Mouse (Mus musculus): Measurements from ENCODE around the gene Galr3. TPM values are rescaled to one million over a fixed set of nuclear protein-coding genes. Genes with fewer than 3 reads are reported as not detected.

The Galr3 gene
- total and polyA plus RNA-seq, 3 experiments, result 2.6 to 4.5 TPM; not detected in 1

- no peaks in the 10 kb centered on the region for H3K79me2 ChIP-seq (ENCODE audit: control insufficient read depth, insufficient read depth, low read length, poor library complexity)
- H3K9ac ChIP-seq (ENCODE audit: control insufficient read depth, low read depth, low read length, poor library complexity, severe bottlenecking), result no peak overlapping the region
- H3K4me1 ChIP-seq (ENCODE audit: control insufficient read depth in 1 of 2, insufficient read depth in 2 of 2, low read length in 2 of 2), result no peaks in the 10 kb centered on the region
- DNase-seq (ENCODE audit: low read depth, low spot score), result no peak
- TF ChIP-seq ZKSCAN1 (IDR thresholded peaks at IDR 0.05; ENCODE audit: low read depth, low read length), result no peak
- TF ChIP-seq MYB (IDR thresholded peaks at IDR 0.05; ENCODE audit: low read depth, low read length), result no peak
- TF ChIP-seq KAT2A (conservative IDR thresholded peaks at IDR 0.05; ENCODE audit: low read depth, low read length), result no peak
- TF ChIP-seq E2F4 (IDR thresholded peaks at IDR 0.05; ENCODE audit: borderline replicate concordance, low read depth, low read length), result no peak
- no peak for TF ChIP-seq HCFC1 (IDR thresholded peaks at IDR 0.05; ENCODE audit: low read depth, low read length)
- TF ChIP-seq CHD2 (IDR thresholded peaks at IDR 0.05; ENCODE audit: low read length), result no peak
- TF ChIP-seq SMC3 (IDR thresholded peaks at IDR 0.05; ENCODE audit: low read depth, low read length), result no peak
- TF ChIP-seq USF1 (IDR thresholded peaks at IDR 0.05; ENCODE audit: low read depth, low read length), result no peak
- no peak for TF ChIP-seq EP300 (IDR thresholded peaks at IDR 0.05; ENCODE audit: low read depth in 1 of 2, low read length in 2 of 2)
- no peak for TF ChIP-seq TBP (IDR thresholded peaks at IDR 0.05; ENCODE audit: low read depth, low read length)
- TF ChIP-seq ZC3H11A (IDR thresholded peaks at IDR 0.05; ENCODE audit: low read depth, low read length), result no peak
- no peak for TF ChIP-seq GABPA (IDR thresholded peaks at IDR 0.05; ENCODE audit: low read depth, low read length)
- no peak for TF ChIP-seq ELF1 (IDR thresholded peaks at IDR 0.05; ENCODE audit: low read depth, low read length)
- no peak for TF ChIP-seq MAZ (IDR thresholded peaks at IDR 0.05; ENCODE audit: low read depth, low read length)
- H3K4me3 ChIP-seq (ENCODE audit: control insufficient read depth in 1 of 2, insufficient read depth in 1 of 2, low read depth in 2 of 2, low read length in 2 of 2), result no peak overlapping the region
- H3K27ac ChIP-seq (ENCODE audit: control insufficient read depth, low read depth, low read length), result no peak overlapping the region
- no peaks in the 10 kb centered on the region; a peak in 1 of 4 replicates for H3K36me3 ChIP-seq (ENCODE audit: control insufficient read depth in 1 of 2, insufficient read depth in 2 of 2, low read length in 2 of 2)
- H3K27me3 ChIP-seq (ENCODE audit: control insufficient read depth in 1 of 2, insufficient read depth in 2 of 2, low read length in 2 of 2), result no peaks in the 10 kb centered on the region
- no peaks in the 10 kb centered on the region for H3K9me3 ChIP-seq (replicated peaks; ENCODE audit: insufficient read depth, low read length)
These were observed 40.1 kb upstream of the Galr3 start for GRCm38 (mm10) chr15:79001559-79001958.

- Histone ChIP-seq H3K9me3 (replicated peaks; ENCODE audit: insufficient read depth, low read length) (no peaks in the 10 kb centered on the region), H3K27me3 (ENCODE audit: control insufficient read depth in 1 of 2, insufficient read depth in 2 of 2, low read length in 2 of 2) (no peaks in the 10 kb centered on the region), H3K4me3 (ENCODE audit: control insufficient read depth in 1 of 2, insufficient read depth in 1 of 2, low read depth in 2 of 2, low read length in 2 of 2) (no peak overlapping the region), H3K79me2 (ENCODE audit: control insufficient read depth, insufficient read depth, low read length, poor library complexity) (no peaks in the 10 kb centered on the region), H3K27ac (ENCODE audit: control insufficient read depth, low read depth, low read length) (no peak overlapping the region), H3K4me1 (ENCODE audit: control insufficient read depth in 1 of 2, insufficient read depth in 2 of 2, low read length in 2 of 2) (no peaks in the 10 kb centered on the region), H3K36me3 (ENCODE audit: control insufficient read depth in 1 of 2, insufficient read depth in 2 of 2, low read length in 2 of 2) (no peaks in the 10 kb centered on the region; a peak in 1 of 4 replicates), H3K9ac (ENCODE audit: control insufficient read depth, low read depth, low read length, poor library complexity, severe bottlenecking) (no peak overlapping the region)
- no peak for DNase-seq (ENCODE audit: low read depth, low spot score)
- no peak for TF ChIP-seq MXI1 (IDR thresholded peaks at IDR 0.05; ENCODE audit: low read depth, low read length)
- TF ChIP-seq POLR2A (IDR thresholded peaks at IDR 0.05; ENCODE audit: control insufficient read depth in 1 of 2, insufficient read depth in 1 of 2, low read depth in 1 of 2, low read length in 2 of 2, poor library complexity in 1 of 2), result no peak
- no peak for TF ChIP-seq SIN3A (IDR thresholded peaks at IDR 0.05; ENCODE audit: low read length)
- no peak for TF ChIP-seq BHLHE40 (IDR thresholded peaks at IDR 0.05; ENCODE audit: borderline replicate concordance, low read depth, low read length)
- no peak for TF ChIP-seq USF1 (IDR thresholded peaks at IDR 0.05; ENCODE audit: low read depth, low read length)
- TF ChIP-seq ELF1 (IDR thresholded peaks at IDR 0.05; ENCODE audit: low read depth, low read length), result no peak
- no peak for TF ChIP-seq SMC3 (IDR thresholded peaks at IDR 0.05; ENCODE audit: low read depth, low read length)
- TF ChIP-seq MYC (IDR thresholded peaks at IDR 0.05; ENCODE audit: low read depth, low read length), result no peak
- no peak for TF ChIP-seq CHD2 (IDR thresholded peaks at IDR 0.05; ENCODE audit: low read length)
- no peak for TF ChIP-seq RCOR1 (IDR thresholded peaks at IDR 0.05; ENCODE audit: low read depth, low read length)
- TF ChIP-seq ZMIZ1 (IDR thresholded peaks at IDR 0.05; ENCODE audit: low read depth, low read length), result no peak
- TF ChIP-seq MEF2A (IDR thresholded peaks at IDR 0.05; ENCODE audit: extremely low read depth, insufficient replicate concordance, low read depth, low read length, poor library complexity, severe bottlenecking), result no peak
- TF ChIP-seq ZNF384 (IDR thresholded peaks at IDR 0.05; ENCODE audit: low read depth, low read length), result no peak
- no peak for TF ChIP-seq TCF12 (IDR thresholded peaks at IDR 0.05; ENCODE audit: low read depth, low read length)
- TF ChIP-seq MAZ (IDR thresholded peaks at IDR 0.05; ENCODE audit: low read depth, low read length), result no peak
- no peak for TF ChIP-seq CTCF (IDR thresholded peaks at IDR 0.05 in 2 of 3, conservative IDR thresholded peaks at IDR 0.05 in 1 of 3; ENCODE audit: control insufficient read depth in 1 of 3, insufficient read depth in 1 of 3, low read depth in 2 of 3, low read length in 3 of 3, poor library complexity in 1 of 3, severe bottlenecking in 1 of 3)
These were observed 39.6 kb upstream of the Galr3 start for GRCm38 (mm10) chr15:79002036-79002435.
